10 mouse cellular contexts compared by ENCODE assay signal in genomic region chr2:93085291-93086027, GRCm38 (mm10). TPM values are rescaled to one million over a fixed set of nuclear protein-coding genes. Genes with fewer than 3 reads are reported as not detected.
DNase-seq lines count a peak whose midpoint lies in the region; ATAC-seq lines count a peak whose summit lies in the region.
"Had no signal": no experiment of that assay in that cellular context is flagged by ENCODE, and none has a peak within 500 bp of the region (broad histone marks: within the 10 kb centered on the region; RNA-seq: fewer than 3 reads in every experiment).

No protein-coding gene starts in this region.

- no peaks in the 10 kb centered on the region for H3K36me3 ChIP-seq in midbrain, embryonic 11.5 days (ENCODE audit: control insufficient read depth, insufficient read depth, low read length)
- H3K36me3 ChIP-seq in midbrain, embryonic 16.5 days (ENCODE audit: control insufficient read depth, insufficient read depth, low read length), result no peaks in the 10 kb centered on the region
- no peaks in the 10 kb centered on the region for H3K36me3 ChIP-seq in limb, embryonic 10.5 days
- H3K36me3 ChIP-seq: stomach, embryonic 15.5 days had no signal

- 73% methylated on average over 8 of the region's 8 CpGs for WGBS in midbrain, embryonic 11.5 days
- WGBS in midbrain, embryonic 16.5 days, result 62% methylated on average over 8 of the region's 8 CpGs
- 83% methylated on average over 8 of the region's 8 CpGs for WGBS in limb, embryonic 10.5 days

- no peak overlapping the region for H3K27ac ChIP-seq in midbrain, embryonic 11.5 days (ENCODE audit: low read depth, low read length)
- H3K27ac ChIP-seq in midbrain, embryonic 16.5 days (ENCODE audit: low read length), result no peak overlapping the region
- no peak overlapping the region for H3K27ac ChIP-seq in limb, embryonic 10.5 days
- H3K27ac ChIP-seq: stomach, embryonic 15.5 days had no signal

- H3K27me3 ChIP-seq in midbrain, embryonic 11.5 days (ENCODE audit: control insufficient read depth, insufficient read depth, low read length), result no peaks in the 10 kb centered on the region
- H3K27me3 ChIP-seq in midbrain, embryonic 16.5 days (ENCODE audit: control insufficient read depth, insufficient read depth, low read depth, low read length), result no peaks in the 10 kb centered on the region
- H3K27me3 ChIP-seq in limb, embryonic 10.5 days (ENCODE audit: low read depth, poor library complexity, severe bottlenecking), result no peaks in the 10 kb centered on the region; the same call in 1 of the 2 replicates
- H3K27me3 ChIP-seq: stomach, embryonic 15.5 days had no signal

- no peak overlapping the region for H3K9ac ChIP-seq in midbrain, embryonic 11.5 days (ENCODE audit: low read length)
- H3K9ac ChIP-seq in midbrain, embryonic 16.5 days (ENCODE audit: low read depth, low read length), result no peak overlapping the region
- H3K9ac ChIP-seq: stomach, embryonic 15.5 days had no signal

- intact Hi-C loops in left cerebral cortex, postnatal 14 days (cut with DNase I), result no loop called here

- no peaks in the 10 kb centered on the region for H3K4me1 ChIP-seq in midbrain, embryonic 11.5 days (ENCODE audit: control insufficient read depth, insufficient read depth, low read length)
- no peaks in the 10 kb centered on the region for H3K4me1 ChIP-seq in midbrain, embryonic 16.5 days (ENCODE audit: control insufficient read depth, insufficient read depth, low read length)
- H3K4me1 ChIP-seq in limb, embryonic 10.5 days, result peaks cover 21% of the 10 kb centered on the region

- H3K9me3 ChIP-seq in midbrain, embryonic 11.5 days (ENCODE audit: control insufficient read depth, low read length), result no peaks in the 10 kb centered on the region
- H3K9me3 ChIP-seq in midbrain, embryonic 16.5 days (replicated peaks; ENCODE audit: control insufficient read depth, low read length, poor library complexity, severe bottlenecking), result no peaks in the 10 kb centered on the region
- no peaks in the 10 kb centered on the region for H3K9me3 ChIP-seq in limb, embryonic 10.5 days (replicated peaks)
- H3K9me3 ChIP-seq: stomach, embryonic 15.5 days had no signal

- DNase-seq in midbrain, embryonic 11.5 days (ENCODE audit: low spot score, missing footprints), result peak; percentile 6
- DNase-seq in layer of hippocampus, adult 18-20 months (ENCODE audit: low spot score in 2 of 2), result peak; percentile 73 to 79
- peak; percentile 76 to 88 for DNase-seq in left cerebral cortex, postnatal 14 days (ENCODE audit: low spot score in 2 of 2)
- DNase-seq in thymus, postnatal 4 days, result peak; percentile 59
- DNase-seq in gastrocnemius, postnatal 4 days (ENCODE audit: low spot score in 2 of 2), result no peak
- DNase-seq in limb, embryonic 10.5 days (ENCODE audit: low spot score), result no peak
- DNase-seq: embryo, embryonic 11 days; kidney, postnatal 14 days had no signal

- no peak overlapping the region for H3K4me2 ChIP-seq in midbrain, embryonic 11.5 days
- no peak overlapping the region for H3K4me2 ChIP-seq in midbrain, embryonic 16.5 days (ENCODE audit: low read length)
- H3K4me2 ChIP-seq: stomach, embryonic 15.5 days had no signal

- ATAC-seq in midbrain, embryonic 11.5 days (ENCODE audit: low FRiP score), result no peak
- ATAC-seq in midbrain, embryonic 16.5 days, result no peak

- H3K4me3 ChIP-seq in midbrain, embryonic 11.5 days (ENCODE audit: low read depth, low read length), result no peak overlapping the region
- H3K4me3 ChIP-seq in midbrain, embryonic 16.5 days (ENCODE audit: low read depth, low read length), result no peak overlapping the region
- no peak overlapping the region for H3K4me3 ChIP-seq in limb, embryonic 10.5 days
- H3K4me3 ChIP-seq: stomach, embryonic 15.5 days had no signal

RNA-seq across cellular contexts. Expression of gene Prdm11, which starts 39.5 kb away (rescaled TPM):
- polyA plus RNA-seq in midbrain, embryonic 11.5 days (2014; fragmentation: Nextera tagmentation; extraction: Ambion mirVana), result 0.90 and 1.8 TPM in 2 replicates
- polyA plus RNA-seq in midbrain, embryonic 16.5 days (2015; fragmentation: Nextera tagmentation; extraction: Ambion mirVana), result 2.1 and 2.6 TPM in 2 replicates
- 10 to 100 TPM; 22.2 to 26.0 TPM for total RNA-seq in layer of hippocampus, adult 18-20 months (2021)
- 10 to 100 TPM; 26.7 to 29.3 TPM for total RNA-seq in left cerebral cortex, postnatal 14 days (2021)
- total RNA-seq in gastrocnemius, postnatal 4 days (2021), result 1 to 10 TPM; 6.7 TPM
- 2.8 and 3.4 TPM in 2 replicates for polyA plus RNA-seq in limb, embryonic 10.5 days (2016; fragmentation: Nextera tagmentation; extraction: Ambion mirVana)

Comparison
In these comparisons a context has a peak if more than half of its experiments do, and no peak if none do; other contexts are left out.
1. DNase-seq: peak in midbrain, embryonic 11.5 days (single experiment), layer of hippocampus, adult 18-20 months (2 of 2), left cerebral cortex, postnatal 14 days (2 of 2) and thymus, postnatal 4 days (single experiment); none in gastrocnemius, postnatal 4 days (0 of 2) and limb, embryonic 10.5 days (single experiment).